Mouse (Mus musculus) E14TG2a.4 (cell line): ENCODE results near the gene Il11ra1.

Experiments used
- H3K27me3 ChIP-seq: 2 replicates; pipeline ENCODE4 v1.6.1; 2014; ENCODE audit warnings: low read length, control low read depth; ENCODE audit not compliant: insufficient read depth
- H3K36me3 ChIP-seq: 2 replicates; pipeline ENCODE4 v1.6.1; 2014; ENCODE audit warnings: low read length, control low read depth; ENCODE audit not compliant: insufficient read depth
- H3K4me1 ChIP-seq: replicated peaks from 2 replicates; pipeline ENCODE4 v1.6.1; 2014; ENCODE audit warnings: low read depth, low read length, control low read depth
- H3K4me3 ChIP-seq: replicated peaks from 2 replicates; pipeline ENCODE4 v1.5.1; 2014; ENCODE audit warnings: mild to moderate bottlenecking, low read length
- H3K9me3 ChIP-seq: 2 replicates; pipeline ENCODE4 v1.6.1; 2014; ENCODE audit warnings: low read length, control low read depth
- CTCF ChIP-seq: conservative IDR thresholded peaks from 2 replicates; pipeline ENCODE4 v1.5.1; 2014; ENCODE audit warnings: low read length
- NANOG ChIP-seq: IDR thresholded peaks from 2 replicates; pipeline ENCODE4 v1.6.1; 2014; ENCODE audit warnings: borderline replicate concordance, low read length, mixed read lengths
- POU5F1 ChIP-seq: IDR thresholded peaks from 2 replicates; pipeline ENCODE4 v1.6.1; 2014; ENCODE audit warnings: low read length, borderline replicate concordance

The Il11ra1 gene

DNA sequence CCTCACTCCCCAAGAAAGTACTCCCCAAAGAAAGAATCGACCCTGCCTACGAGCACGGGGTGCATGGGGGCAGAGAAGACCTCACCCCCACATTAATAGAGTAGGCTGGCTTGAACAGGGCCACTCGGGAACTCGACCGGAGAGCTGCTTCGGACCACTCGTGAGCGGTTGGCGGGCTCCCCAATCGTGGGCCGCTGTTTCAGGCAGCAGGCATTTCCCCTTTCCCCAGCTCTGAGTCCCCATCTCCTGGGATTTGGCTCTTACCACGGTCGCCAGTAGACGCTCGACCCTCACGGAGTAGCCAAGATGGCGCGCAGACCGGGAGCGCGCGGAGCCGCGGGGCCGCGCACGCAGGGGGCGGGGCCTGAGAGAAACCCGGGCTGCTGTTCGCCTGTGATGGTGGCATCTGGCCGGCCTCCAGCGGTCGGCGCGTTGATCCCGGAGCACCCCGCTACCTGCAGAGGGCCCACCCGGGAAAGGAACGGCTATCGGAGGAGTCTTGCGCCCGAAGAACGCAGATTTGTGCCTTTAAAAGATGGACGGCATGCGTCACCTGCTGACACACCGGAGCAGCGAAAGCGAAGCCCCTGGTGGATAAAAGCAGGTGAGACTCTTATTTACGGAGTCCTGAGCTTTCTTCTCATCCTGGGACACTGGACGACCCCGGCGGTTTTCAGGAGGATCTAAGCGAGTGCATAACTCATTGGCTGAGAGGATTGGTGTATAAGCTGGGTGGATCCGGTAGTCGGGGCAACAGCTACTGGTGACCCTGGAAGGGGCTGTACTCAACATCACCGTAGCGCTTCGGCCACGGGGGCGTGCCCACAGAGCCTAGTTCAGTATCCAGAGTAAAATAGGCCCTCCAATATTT is 13.6 kb downstream of the Il11ra1 start, which contains the start of gene Rpp25l:
TSS of gene Rpp25l (minus strand) at position 338 of the 871 bp plus-strand sequence.
- Histone ChIP-seq H3K4me3 (peak within 1 kb of the TSS; percentile 94), H3K4me1 (peaks cover 52% of the 10 kb centered on the region), H3K27me3 (no peaks in the 10 kb centered on the region), H3K9me3 (no peaks in the 10 kb centered on the region), H3K36me3 (peaks cover 61% of the 10 kb centered on the region)
- TF ChIP-seq NANOG (no peak), POU5F1 (no peak), CTCF (no peak; the same call in 1 of the 2 replicates)

GRCm38 (mm10) chr4:41714276-41714675 is 14.5 kb downstream of the Il11ra1 start:
- H3K36me3 ChIP-seq, result peaks cover 69% of the 10 kb centered on the region
- H3K4me1 ChIP-seq, result peaks cover 52% of the 10 kb centered on the region
- TF ChIP-seq NANOG (no peak), POU5F1 (no peak), CTCF (peak; percentile 75)
- peak overlapping the region; percentile 94 for H3K4me3 ChIP-seq
- H3K27me3 ChIP-seq, result no peaks in the 10 kb centered on the region
- no peaks in the 10 kb centered on the region for H3K9me3 ChIP-seq

- Histone ChIP-seq H3K9me3 (no peaks in the 10 kb centered on the region), H3K36me3 (peaks cover 77% of the 10 kb centered on the region), H3K4me3 (no peak overlapping the region), H3K27me3 (no peaks in the 10 kb centered on the region), H3K4me1 (peaks cover 52% of the 10 kb centered on the region)
- no peak for TF ChIP-seq CTCF
- TF ChIP-seq NANOG, result no peak
- TF ChIP-seq POU5F1, result no peak
These were observed 15.3 kb downstream of the Il11ra1 start for GRCm38 (mm10) chr4:41715082-41715481.

DNA sequence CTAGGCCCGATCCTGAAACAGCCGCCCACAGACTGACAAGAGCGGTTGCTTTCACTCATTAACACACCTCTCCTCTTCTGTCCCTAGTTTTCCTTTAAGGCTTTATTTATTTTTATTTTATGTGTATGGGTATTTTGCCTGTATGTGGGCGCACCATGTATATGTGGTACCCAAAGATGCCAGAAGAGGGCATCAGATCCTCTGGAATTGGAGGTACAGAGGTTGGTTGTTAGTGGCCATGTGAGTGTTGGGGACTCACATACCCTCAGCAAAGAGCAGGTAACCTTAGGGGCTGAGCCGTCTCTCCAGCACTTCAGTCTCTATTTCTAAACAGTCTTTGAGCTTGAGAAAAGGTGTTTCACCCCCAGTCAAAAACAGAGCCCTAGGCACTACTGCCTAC is 15.8 kb downstream of the Il11ra1 start:
- H3K9me3 ChIP-seq, result no peaks in the 10 kb centered on the region
- TF ChIP-seq POU5F1 (no peak), CTCF (peak; percentile 40)
- H3K27me3 ChIP-seq, result no peaks in the 10 kb centered on the region
- H3K4me3 ChIP-seq, result no peak overlapping the region
- peaks cover 52% of the 10 kb centered on the region for H3K4me1 ChIP-seq
- H3K36me3 ChIP-seq, result peaks cover 81% of the 10 kb centered on the region

DNA sequence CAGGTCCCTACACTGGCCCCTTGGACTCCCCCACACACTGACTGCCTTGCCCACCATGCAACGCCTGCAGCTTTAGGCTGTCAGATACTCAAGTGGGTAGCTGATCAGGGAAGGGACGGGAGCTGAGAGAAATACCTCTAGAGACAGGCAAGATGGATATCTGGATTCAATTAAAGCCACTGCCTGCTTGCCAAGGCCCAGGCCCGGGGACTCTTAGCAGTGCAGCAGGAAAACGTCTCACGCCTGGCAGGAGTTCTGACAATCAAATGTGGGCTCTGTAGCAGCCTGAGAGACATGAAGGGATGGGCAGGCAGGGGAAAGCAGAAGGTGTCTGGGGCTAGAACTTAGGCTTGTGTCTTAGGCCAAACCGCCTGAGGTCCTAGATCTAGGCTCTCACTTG is 17.0 kb downstream of the Il11ra1 start:
- H3K9me3 ChIP-seq, result no peaks in the 10 kb centered on the region
- no peak overlapping the region for H3K4me3 ChIP-seq
- peaks cover 43% of the 10 kb centered on the region for H3K4me1 ChIP-seq
- TF ChIP-seq NANOG (no peak), CTCF (no peak), POU5F1 (no peak)
- peaks cover 71% of the 10 kb centered on the region for H3K36me3 ChIP-seq
- no peaks in the 10 kb centered on the region for H3K27me3 ChIP-seq

- Histone ChIP-seq H3K9me3 (no peaks in the 10 kb centered on the region), H3K27me3 (peaks cover 42% of the 10 kb centered on the region), H3K4me3 (peak within 1 kb of the TSS; percentile 95), H3K36me3 (peaks cover 29% of the 10 kb centered on the region), H3K4me1 (peaks cover 41% of the 10 kb centered on the region)
- TF ChIP-seq POU5F1 (no peak), NANOG (no peak), CTCF (no peak)
These were observed 23.1 kb downstream of the Il11ra1 start, which contains the start of gene Dctn3 for GRCm38 (mm10) chr4:41722918-41723351. Dctn3 (minus strand) TSS chr4:41723170.

- Histone ChIP-seq H3K9me3 (no peaks in the 10 kb centered on the region), H3K36me3 (no peaks in the 10 kb centered on the region), H3K4me3 (no peak overlapping the region), H3K4me1 (peaks cover 42% of the 10 kb centered on the region), H3K27me3 (peaks cover 78% of the 10 kb centered on the region)
- TF ChIP-seq CTCF, result no peak
- no peak for TF ChIP-seq NANOG
- TF ChIP-seq POU5F1, result no peak
These were observed 27.2 kb downstream of the Il11ra1 start for GRCm38 (mm10) chr4:41726826-41727621.
